Mouse (Mus musculus): ENCODE results near the gene Ccdc87. TPM values are rescaled to one million over a fixed set of nuclear protein-coding genes. Genes with fewer than 3 reads are reported as not detected.
A peak's percentile ranks its signal among the peaks of the same experiment; 100 is the strongest.
"Not testable (repeated sequence)": the region's sequence is repeated elsewhere in the genome, so short reads cannot be mapped to it uniquely, and the experiment has no call there.

The Ccdc87 gene
- polyA plus RNA-seq, 1 experiment from 2014 or later: not detected

GRCm38 (mm10) chr19:4855951-4856350 lies 16.8 kb downstream of the Ccdc87 start:
- peaks cover 4% of the 10 kb centered on the region; the same call in 1 of the 2 replicates for H3K36me3 ChIP-seq (replicated peaks; ENCODE audit: insufficient read depth, low read length)
- 73% methylated on average over 4 of the region's 4 CpGs for WGBS (ENCODE audit: insufficient replicate concordance)
- no peak for ATAC-seq
- no peaks in the 10 kb centered on the region for H3K9me3 ChIP-seq (ENCODE audit: low read length)
- TF ChIP-seq CTCF (IDR thresholded peaks at IDR 0.05; ENCODE audit: low read depth) (no peak), EP300 (IDR thresholded peaks at IDR 0.05; ENCODE audit: low read depth) (no peak)
- peaks cover 26% of the 10 kb centered on the region for H3K27me3 ChIP-seq (ENCODE audit: insufficient read depth, low read length)
- no peak overlapping the region for H3K4me3 ChIP-seq (ENCODE audit: low read depth, low read length)
- H3K9ac ChIP-seq (replicated peaks): no peak overlapping the region
- H3K4me1 ChIP-seq (ENCODE audit: insufficient read depth): peaks cover 32% of the 10 kb centered on the region
- DNase-seq: no peak
- no peak overlapping the region for H3K27ac ChIP-seq (ENCODE audit: low read depth)
- H3K4me2 ChIP-seq (ENCODE audit: low read depth, low read length): peak overlapping the region; percentile 95

- ATAC-seq: peak; percentile 95
- H3K9ac ChIP-seq (replicated peaks): peak overlapping the region; percentile 53
- peak overlapping the region; percentile 32 for H3K4me3 ChIP-seq (ENCODE audit: low read depth, low read length)
- H3K4me1 ChIP-seq (ENCODE audit: insufficient read depth): peaks cover 32% of the 10 kb centered on the region
- peaks cover 27% of the 10 kb centered on the region for H3K27me3 ChIP-seq (ENCODE audit: insufficient read depth, low read length)
- peak overlapping the region; percentile 80 for H3K27ac ChIP-seq (ENCODE audit: low read depth)
- TF ChIP-seq CTCF (IDR thresholded peaks at IDR 0.05; ENCODE audit: low read depth) (peak; percentile 47), EP300 (IDR thresholded peaks at IDR 0.05; ENCODE audit: low read depth) (peak; percentile 91)
- H3K36me3 ChIP-seq (replicated peaks; ENCODE audit: insufficient read depth, low read length): peaks cover 4% of the 10 kb centered on the region; the same call in 1 of the 2 replicates
- H3K4me2 ChIP-seq (ENCODE audit: low read depth, low read length): peak overlapping the region; percentile 58
- peak; percentile 73 for DNase-seq
- WGBS (ENCODE audit: insufficient replicate concordance): 53% methylated on average over 6 of the region's 6 CpGs
- no peaks in the 10 kb centered on the region for H3K9me3 ChIP-seq (ENCODE audit: low read length)
Observed at GRCm38 (mm10) chr19:4859081-4859480, 19.9 kb downstream of the Ccdc87 start.

DNA sequence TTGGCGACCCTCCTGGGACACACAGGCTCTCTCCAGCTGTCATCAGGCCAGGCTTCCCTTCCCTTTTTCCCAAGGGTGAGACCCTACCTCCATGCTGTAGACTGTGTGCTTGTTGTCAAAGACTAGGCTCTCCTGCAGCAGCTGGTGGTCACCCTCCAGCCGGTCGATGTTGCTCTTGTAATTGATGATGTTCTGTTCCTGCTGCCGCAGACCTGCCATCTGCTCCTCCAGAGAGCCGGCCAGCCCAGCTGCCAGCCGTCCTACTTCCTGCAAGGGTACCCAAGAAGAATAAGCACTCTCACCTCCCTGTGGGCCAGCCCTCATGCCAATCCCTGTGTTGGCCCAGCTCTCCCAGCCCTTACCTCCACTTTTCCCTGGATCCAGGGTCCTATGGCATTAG lies 23.9 kb downstream of the Ccdc87 start:
- DNase-seq: no peak
- peaks cover under 1% of the 10 kb centered on the region; the same call in 1 of the 2 replicates for H3K36me3 ChIP-seq (replicated peaks; ENCODE audit: insufficient read depth, low read length)
- no peak overlapping the region for H3K27ac ChIP-seq (ENCODE audit: low read depth)
- ATAC-seq: no peak
- H3K27me3 ChIP-seq (ENCODE audit: insufficient read depth, low read length): peaks cover 9% of the 10 kb centered on the region; the same call in 1 of the 2 replicates
- no peak overlapping the region for H3K4me2 ChIP-seq (ENCODE audit: low read depth, low read length)
- whole genome bisulfite sequencing (ENCODE audit: insufficient replicate concordance): 76% methylated on average over 6 of the region's 6 CpGs
- no peak for TF ChIP-seq CTCF (IDR thresholded peaks at IDR 0.05; ENCODE audit: low read depth)
- TF ChIP-seq EP300 (IDR thresholded peaks at IDR 0.05; ENCODE audit: low read depth): no peak
- H3K4me1 ChIP-seq (ENCODE audit: insufficient read depth): peaks cover 14% of the 10 kb centered on the region
- no peaks in the 10 kb centered on the region for H3K9me3 ChIP-seq (ENCODE audit: low read length)
- no peak overlapping the region for H3K9ac ChIP-seq (replicated peaks)
- H3K4me3 ChIP-seq (ENCODE audit: low read depth, low read length): no peak overlapping the region

GRCm38 (mm10) chr19:4865147-4865546 lies 26.0 kb downstream of the Ccdc87 start:
- ATAC-seq: no peak

DNA sequence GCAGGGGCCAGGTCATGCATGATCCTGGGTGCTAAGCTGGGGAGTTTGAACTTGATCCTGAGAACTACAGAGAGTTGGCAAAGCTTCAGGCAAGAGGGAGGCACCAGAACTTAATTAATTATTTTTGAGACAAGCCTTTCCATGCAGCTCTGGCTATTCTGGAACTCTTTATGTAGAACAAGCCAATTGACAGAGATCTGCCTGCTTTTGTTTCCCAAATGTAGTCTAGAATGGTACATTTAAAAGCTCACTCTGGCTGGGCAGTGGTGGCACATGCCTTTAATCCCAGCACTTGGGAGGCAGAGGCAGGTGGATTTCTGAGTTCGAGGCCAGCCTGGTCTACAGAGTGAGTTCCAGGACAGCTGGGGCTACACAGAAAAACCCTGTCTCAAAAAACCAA lies 35.4 kb downstream of the Ccdc87 start:
- not testable (repeated sequence) for DNase-seq; H3K4me2 ChIP-seq (ENCODE audit: low read depth, low read length); H3K36me3 ChIP-seq (replicated peaks; ENCODE audit: insufficient read depth, low read length); H3K9ac ChIP-seq (replicated peaks); ATAC-seq; H3K9me3 ChIP-seq (ENCODE audit: low read length); H3K27ac ChIP-seq (ENCODE audit: low read depth); H3K4me3 ChIP-seq (ENCODE audit: low read depth, low read length); H3K27me3 ChIP-seq (ENCODE audit: insufficient read depth, low read length)
- 67% methylated on average over 1 of the region's 1 CpGs for WGBS (ENCODE audit: insufficient replicate concordance)
- H3K4me1 ChIP-seq (ENCODE audit: insufficient read depth): peaks cover 12% of the 10 kb centered on the region

More at GRCm38 (mm10) chr19:4865147-4865546, 26.0 kb downstream of the Ccdc87 start:
- Histone ChIP-seq H3K27me3 (ENCODE audit: insufficient read depth, low read length) (peaks cover 9% of the 10 kb centered on the region; the same call in 1 of the 2 replicates), H3K36me3 (replicated peaks; ENCODE audit: insufficient read depth, low read length) (no peaks in the 10 kb centered on the region; the same call in 1 of the 2 replicates), H3K9ac (replicated peaks) (no peak overlapping the region), H3K4me2 (ENCODE audit: low read depth, low read length) (no peak overlapping the region), H3K9me3 (ENCODE audit: low read length) (no peaks in the 10 kb centered on the region), H3K27ac (ENCODE audit: low read depth) (no peak overlapping the region), H3K4me1 (ENCODE audit: insufficient read depth) (no peaks in the 10 kb centered on the region), H3K4me3 (ENCODE audit: low read depth, low read length) (no peak overlapping the region)
- WGBS (ENCODE audit: insufficient replicate concordance): 5% methylated on average over 17 of the region's 17 CpGs
- no peak for TF ChIP-seq EP300 (IDR thresholded peaks at IDR 0.05; ENCODE audit: low read depth)
- TF ChIP-seq CTCF (IDR thresholded peaks at IDR 0.05; ENCODE audit: low read depth): no peak
- DNase-seq: peak; percentile 37

- Histone ChIP-seq H3K4me2 (ENCODE audit: low read depth, low read length) (no peak overlapping the region), H3K27me3 (ENCODE audit: insufficient read depth, low read length) (0 out of 2 replicates have a peak, but pooled peaks cover 5% of the 10 kb centered on the region), H3K27ac (ENCODE audit: low read depth) (no peak overlapping the region), H3K4me1 (ENCODE audit: insufficient read depth) (peaks cover 16% of the 10 kb centered on the region), H3K9ac (replicated peaks) (no peak overlapping the region), H3K9me3 (ENCODE audit: low read length) (no peaks in the 10 kb centered on the region), H3K36me3 (replicated peaks; ENCODE audit: insufficient read depth, low read length) (peaks cover 6% of the 10 kb centered on the region), H3K4me3 (ENCODE audit: low read depth, low read length) (no peak overlapping the region)
- ATAC-seq (no peak), DNase-seq (no peak)
- 72% methylated on average over 3 of the region's 4 CpGs for WGBS (ENCODE audit: insufficient replicate concordance)
- TF ChIP-seq CTCF (IDR thresholded peaks at IDR 0.05; ENCODE audit: low read depth) (no peak), EP300 (IDR thresholded peaks at IDR 0.05; ENCODE audit: low read depth) (no peak)
Observed at GRCm38 (mm10) chr19:4876241-4876640, 37.1 kb downstream of the Ccdc87 start.

All from liver, postnatal 0 days (tissue).